Mouse (Mus musculus): ENCODE measurements at regions not wholly inside any gene's neighbourhood (a gene's known extent, or its start where the extent isn't known, plus 50 kb on each side); places are given as distances from the start of the nearest gene placed in this dataset.

DNA sequence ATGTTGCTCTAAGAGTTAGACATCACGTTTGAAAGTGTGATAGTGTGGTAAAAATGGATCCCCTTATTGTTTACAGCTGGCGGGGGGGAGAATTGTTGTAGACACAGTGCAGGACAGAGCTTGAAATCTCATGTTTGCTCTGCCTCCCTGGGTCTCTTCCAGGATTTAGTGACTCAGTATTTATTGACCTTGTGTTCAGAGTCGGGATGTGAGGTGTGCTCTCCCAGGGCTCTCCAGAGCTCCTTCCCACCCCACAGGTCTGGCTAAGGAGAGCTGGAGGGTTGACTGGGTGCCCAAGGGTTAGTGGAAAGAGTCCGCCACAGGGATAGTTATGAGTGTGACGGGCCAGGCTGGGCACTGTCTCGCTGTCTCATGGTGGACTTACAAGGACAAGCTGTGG lies 117.8 kb downstream of the Tle3 start:
- Histone ChIP-seq H3K4me3 (ENCODE audit: low read depth, low read length) (no peak overlapping the region), H3K4me1 (replicated peaks; ENCODE audit: control insufficient read depth, insufficient read depth, low read length) (no peaks in the 10 kb centered on the region), H3K27ac (ENCODE audit: low read depth, low read length) (no peak overlapping the region), H3K36me3 (ENCODE audit: control insufficient read depth, insufficient read depth, low read length) (no peaks in the 10 kb centered on the region), H3K27me3 (ENCODE audit: control insufficient read depth, insufficient read depth, low read length) (no peaks in the 10 kb centered on the region), H3K9ac (ENCODE audit: low read depth, low read length) (no peak overlapping the region), H3K4me2 (replicated peaks; ENCODE audit: low read depth, low read length) (no peak overlapping the region), H3K9me3 (ENCODE audit: control insufficient read depth, low read length) (no peaks in the 10 kb centered on the region)
- ATAC-seq (ENCODE audit: low FRiP score), result no peak
- DNase-seq (ENCODE audit: low spot score), result no peak
- 76% methylated on average over 6 of the region's 6 CpGs for WGBS

DNA sequence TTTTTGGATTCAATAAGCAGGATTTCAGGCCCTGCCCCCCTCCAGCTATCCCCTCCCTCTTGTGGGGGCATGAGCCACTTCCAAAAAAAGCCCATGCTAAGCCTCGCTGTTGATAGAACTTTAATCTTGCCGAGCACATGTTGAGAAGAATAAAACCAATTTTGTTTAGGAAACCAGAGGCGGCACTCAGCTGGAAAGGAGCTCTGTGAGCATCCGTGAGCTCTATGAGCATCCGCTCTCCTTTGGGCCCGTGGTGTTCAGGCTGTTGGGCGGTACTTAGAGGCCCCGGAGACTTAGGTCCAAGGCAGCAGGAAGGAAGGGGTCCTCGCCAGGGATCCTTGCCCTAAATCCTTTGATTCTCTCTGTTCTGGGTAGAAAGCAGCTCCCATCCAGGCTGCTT lies 117.0 kb downstream of the Tle3 start:
- H3K9ac ChIP-seq (ENCODE audit: low read depth, low read length), result no peak overlapping the region
- H3K4me1 ChIP-seq (replicated peaks; ENCODE audit: control insufficient read depth, insufficient read depth, low read length), result no peaks in the 10 kb centered on the region
- H3K27ac ChIP-seq (ENCODE audit: low read depth, low read length), result no peak overlapping the region
- no peak overlapping the region for H3K4me3 ChIP-seq (ENCODE audit: low read depth, low read length)
- H3K4me2 ChIP-seq (replicated peaks; ENCODE audit: low read depth, low read length), result no peak overlapping the region
- H3K9me3 ChIP-seq (ENCODE audit: control insufficient read depth, low read length), result no peaks in the 10 kb centered on the region
- ATAC-seq (ENCODE audit: low FRiP score) (no peak), DNase-seq (ENCODE audit: low spot score) (no peak)
- WGBS, result 40% methylated on average over 9 of the region's 9 CpGs
- H3K27me3 ChIP-seq (ENCODE audit: control insufficient read depth, insufficient read depth, low read length), result no peaks in the 10 kb centered on the region
- H3K36me3 ChIP-seq (ENCODE audit: control insufficient read depth, insufficient read depth, low read length), result no peaks in the 10 kb centered on the region

DNA sequence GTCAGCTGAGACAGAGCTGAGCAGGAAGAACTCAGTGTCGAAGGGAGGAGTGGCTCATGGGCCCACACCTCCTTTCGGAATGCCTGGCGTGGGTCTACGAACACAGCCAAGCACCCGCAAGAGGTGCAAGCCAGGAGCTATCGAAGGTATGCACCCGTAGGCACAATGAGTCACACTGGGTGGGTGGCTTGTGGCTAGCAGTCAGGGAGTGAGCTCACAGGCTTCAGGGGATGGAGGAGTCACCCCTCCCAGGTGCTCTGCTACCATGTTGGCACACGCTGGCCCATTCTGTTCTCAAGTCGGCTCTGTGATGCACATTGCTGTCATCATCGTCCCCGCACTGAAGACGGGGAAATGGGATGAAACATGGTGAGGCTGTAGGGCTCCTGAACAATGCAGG lies 115.7 kb downstream of the Tle3 start:
- H3K4me3 ChIP-seq (ENCODE audit: low read depth, low read length), result no peak overlapping the region
- no peak overlapping the region for H3K9ac ChIP-seq (ENCODE audit: low read depth, low read length)
- no peaks in the 10 kb centered on the region for H3K4me1 ChIP-seq (replicated peaks; ENCODE audit: control insufficient read depth, insufficient read depth, low read length)
- WGBS, result 94% methylated on average over 12 of the region's 12 CpGs
- no peaks in the 10 kb centered on the region for H3K27me3 ChIP-seq (ENCODE audit: control insufficient read depth, insufficient read depth, low read length)
- H3K36me3 ChIP-seq (ENCODE audit: control insufficient read depth, insufficient read depth, low read length), result no peaks in the 10 kb centered on the region
- no peak overlapping the region for H3K27ac ChIP-seq (ENCODE audit: low read depth, low read length)
- no peak overlapping the region for H3K4me2 ChIP-seq (replicated peaks; ENCODE audit: low read depth, low read length)
- ATAC-seq (ENCODE audit: low FRiP score) (no peak), DNase-seq (ENCODE audit: low spot score) (no peak)
- no peaks in the 10 kb centered on the region for H3K9me3 ChIP-seq (ENCODE audit: control insufficient read depth, low read length)

- no peaks in the 10 kb centered on the region for H3K4me1 ChIP-seq (replicated peaks; ENCODE audit: control insufficient read depth, insufficient read depth, low read length)
- no peaks in the 10 kb centered on the region for H3K9me3 ChIP-seq (ENCODE audit: control insufficient read depth, low read length)
- H3K27me3 ChIP-seq (ENCODE audit: control insufficient read depth, insufficient read depth, low read length), result no peaks in the 10 kb centered on the region
- no peak overlapping the region for H3K4me3 ChIP-seq (ENCODE audit: low read depth, low read length)
- no peaks in the 10 kb centered on the region for H3K36me3 ChIP-seq (ENCODE audit: control insufficient read depth, insufficient read depth, low read length)
- 76% methylated on average over 7 of the region's 7 CpGs for WGBS
- DNase-seq (ENCODE audit: low spot score) (no peak), ATAC-seq (ENCODE audit: low FRiP score) (no peak)
- H3K27ac ChIP-seq (ENCODE audit: low read depth, low read length), result no peak overlapping the region
- no peak overlapping the region for H3K4me2 ChIP-seq (replicated peaks; ENCODE audit: low read depth, low read length)
- H3K9ac ChIP-seq (ENCODE audit: low read depth, low read length), result no peak overlapping the region
Observed at GRCm38 (mm10) chr9:61487146-61487545, 115.0 kb downstream of the Tle3 start.

- H3K9ac ChIP-seq (ENCODE audit: low read depth, low read length), result no peak overlapping the region
- H3K27ac ChIP-seq (ENCODE audit: low read depth, low read length), result no peak overlapping the region
- no peaks in the 10 kb centered on the region for H3K36me3 ChIP-seq (ENCODE audit: control insufficient read depth, insufficient read depth, low read length)
- 28% methylated on average over 3 of the region's 3 CpGs for WGBS
- H3K4me2 ChIP-seq (replicated peaks; ENCODE audit: low read depth, low read length), result no peak overlapping the region
- no peaks in the 10 kb centered on the region for H3K4me1 ChIP-seq (replicated peaks; ENCODE audit: control insufficient read depth, insufficient read depth, low read length)
- no peaks in the 10 kb centered on the region for H3K9me3 ChIP-seq (ENCODE audit: control insufficient read depth, low read length)
- no peak overlapping the region for H3K4me3 ChIP-seq (ENCODE audit: low read depth, low read length)
- DNase-seq (ENCODE audit: low spot score), result peak; percentile 71
- ATAC-seq (ENCODE audit: low FRiP score), result no peak
- no peaks in the 10 kb centered on the region for H3K27me3 ChIP-seq (ENCODE audit: control insufficient read depth, insufficient read depth, low read length)
Observed at GRCm38 (mm10) chr9:61484391-61484790, 112.2 kb downstream of the Tle3 start.

- Histone ChIP-seq H3K36me3 (ENCODE audit: control insufficient read depth, insufficient read depth, low read length) (no peaks in the 10 kb centered on the region), H3K4me3 (ENCODE audit: low read depth, low read length) (no peak overlapping the region), H3K9me3 (ENCODE audit: control insufficient read depth, low read length) (no peaks in the 10 kb centered on the region), H3K27me3 (ENCODE audit: control insufficient read depth, insufficient read depth, low read length) (no peaks in the 10 kb centered on the region; the same call in 1 of the 2 replicates), H3K9ac (ENCODE audit: low read depth, low read length) (no peak overlapping the region), H3K4me1 (replicated peaks; ENCODE audit: control insufficient read depth, insufficient read depth, low read length) (0 out of 2 replicates have a peak, but pooled peaks cover 2% of the 10 kb centered on the region), H3K4me2 (replicated peaks; ENCODE audit: low read depth, low read length) (no peak overlapping the region), H3K27ac (ENCODE audit: low read depth, low read length) (no peak overlapping the region)
- 42% methylated on average over 6 of the region's 6 CpGs for WGBS
- DNase-seq (ENCODE audit: low spot score) (no peak), ATAC-seq (ENCODE audit: low FRiP score) (no peak)
Observed at GRCm38 (mm10) chr9:61479626-61480025, 107.5 kb downstream of the Tle3 start.

DNA sequence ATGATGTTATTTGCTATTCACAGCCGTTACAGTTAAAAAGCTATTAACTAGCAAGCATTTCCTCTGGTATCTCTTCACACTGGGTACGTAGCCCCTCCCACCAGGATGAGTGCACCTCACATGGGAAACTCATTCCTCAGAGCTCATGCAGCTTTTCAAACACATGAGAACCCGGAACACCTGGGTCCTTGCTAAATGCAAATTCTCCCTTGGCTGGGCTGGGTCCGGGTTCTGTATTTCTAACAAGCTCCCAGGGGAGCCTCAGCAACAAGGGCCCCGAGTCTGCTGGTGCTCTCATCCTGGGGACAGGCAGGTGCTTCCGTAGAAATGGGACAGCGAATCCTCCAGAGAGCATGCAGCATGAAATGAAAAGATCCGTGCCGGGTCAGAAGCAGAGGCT lies 106.7 kb downstream of the Tle3 start:
- 30% methylated on average over 9 of the region's 9 CpGs for WGBS
- Histone ChIP-seq H3K9ac (ENCODE audit: low read depth, low read length) (no peak overlapping the region), H3K9me3 (ENCODE audit: control insufficient read depth, low read length) (no peaks in the 10 kb centered on the region), H3K4me3 (ENCODE audit: low read depth, low read length) (no peak overlapping the region), H3K4me2 (replicated peaks; ENCODE audit: low read depth, low read length) (no peak overlapping the region), H3K4me1 (replicated peaks; ENCODE audit: control insufficient read depth, insufficient read depth, low read length) (0 out of 2 replicates have a peak, but pooled peaks cover 2% of the 10 kb centered on the region), H3K27me3 (ENCODE audit: control insufficient read depth, insufficient read depth, low read length) (no peaks in the 10 kb centered on the region; the same call in 1 of the 2 replicates), H3K36me3 (ENCODE audit: control insufficient read depth, insufficient read depth, low read length) (no peaks in the 10 kb centered on the region), H3K27ac (ENCODE audit: low read depth, low read length) (no peak overlapping the region)
- ATAC-seq (ENCODE audit: low FRiP score) (no peak), DNase-seq (ENCODE audit: low spot score) (no peak)

GRCm38 (mm10) chr9:61476351-61476750 lies 104.2 kb downstream of the Tle3 start:
- DNase-seq (ENCODE audit: low spot score) (no peak), ATAC-seq (ENCODE audit: low FRiP score) (no peak)
- H3K36me3 ChIP-seq (ENCODE audit: control insufficient read depth, insufficient read depth, low read length), result no peaks in the 10 kb centered on the region
- H3K27ac ChIP-seq (ENCODE audit: low read depth, low read length), result no peak overlapping the region
- 0 out of 2 replicates have a peak, but pooled peaks cover 4% of the 10 kb centered on the region for H3K4me1 ChIP-seq (replicated peaks; ENCODE audit: control insufficient read depth, insufficient read depth, low read length)
- H3K4me3 ChIP-seq (ENCODE audit: low read depth, low read length), result no peak overlapping the region
- no peak overlapping the region for H3K4me2 ChIP-seq (replicated peaks; ENCODE audit: low read depth, low read length)
- no peaks in the 10 kb centered on the region for H3K9me3 ChIP-seq (ENCODE audit: control insufficient read depth, low read length)
- H3K9ac ChIP-seq (ENCODE audit: low read depth, low read length), result no peak overlapping the region
- H3K27me3 ChIP-seq (ENCODE audit: control insufficient read depth, insufficient read depth, low read length), result no peaks in the 10 kb centered on the region; the same call in 1 of the 2 replicates
- 61% methylated on average over 4 of the region's 4 CpGs for WGBS

DNA sequence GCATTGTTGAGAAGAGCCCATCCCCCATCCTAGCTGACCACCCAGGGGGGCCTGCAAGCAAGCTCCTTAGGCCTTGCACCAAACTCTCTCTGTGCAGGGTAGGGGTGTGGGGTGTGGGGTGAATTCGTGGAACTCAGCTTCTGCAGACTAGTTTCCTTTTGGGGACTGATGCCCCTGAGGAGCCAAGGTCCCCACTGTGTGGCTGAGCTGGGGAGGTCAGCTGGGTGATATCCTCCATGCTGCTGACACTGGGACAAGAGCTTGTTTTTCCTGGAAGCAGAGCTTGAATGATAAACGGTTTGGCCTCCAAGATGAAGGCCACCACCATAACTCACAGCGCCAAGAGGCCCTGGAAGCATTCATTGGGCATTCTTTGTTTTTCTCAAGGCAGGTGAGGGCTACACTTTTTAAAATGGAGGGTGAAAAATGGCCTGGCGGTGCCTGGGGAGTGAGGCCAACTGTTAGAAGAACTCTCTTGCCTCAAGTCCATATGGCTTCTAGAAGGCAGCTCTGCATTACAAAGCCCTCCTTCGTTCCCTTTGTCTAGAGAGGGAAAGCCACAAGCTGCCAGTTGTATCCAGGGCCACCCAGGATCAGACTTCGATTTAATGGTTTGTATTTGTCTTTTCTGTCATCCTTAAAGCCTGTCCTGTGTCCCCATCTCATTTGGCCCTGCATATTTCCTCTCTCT lies 98.8 kb downstream of the Tle3 start:
- Histone ChIP-seq H3K9ac (ENCODE audit: low read depth, low read length) (no peak overlapping the region), H3K9me3 (ENCODE audit: control insufficient read depth, low read length) (no peaks in the 10 kb centered on the region), H3K4me1 (replicated peaks; ENCODE audit: control insufficient read depth, insufficient read depth, low read length) (peaks cover 14% of the 10 kb centered on the region), H3K27me3 (ENCODE audit: control insufficient read depth, insufficient read depth, low read length) (no peaks in the 10 kb centered on the region), H3K27ac (ENCODE audit: low read depth, low read length) (peak overlapping the region; percentile 54), H3K4me3 (ENCODE audit: low read depth, low read length) (no peak overlapping the region), H3K4me2 (replicated peaks; ENCODE audit: low read depth, low read length) (no peak overlapping the region), H3K36me3 (ENCODE audit: control insufficient read depth, insufficient read depth, low read length) (no peaks in the 10 kb centered on the region)
- 17% methylated on average over 6 of the region's 6 CpGs for WGBS
- DNase-seq (ENCODE audit: low spot score), result no peak
- no peak for ATAC-seq (ENCODE audit: low FRiP score)

Data from hindbrain, embryonic 11.5 days (tissue).